Mouse (Mus musculus): ENCODE measurements around the gene Fam45a.
"Not testable (repeated sequence)": the region's sequence is repeated elsewhere in the genome, so short reads cannot be mapped to it uniquely, and the experiment has no call there.

The Fam45a gene

GRCm38 (mm10) chr19:60845731-60846130 is 34.3 kb downstream of the Fam45a start:
- no peak for DNase-seq (ENCODE audit: low read depth, low spot score)

- DNase-seq (ENCODE audit: low read depth, low spot score), result peak; percentile 93
Measured at GRCm38 (mm10) chr19:60860868-60861700, 49.7 kb downstream of the Fam45a start, which contains the start of gene Sfxn4. TSS of gene Sfxn4 (minus strand) at chr19:60861479.

- DNase-seq (ENCODE audit: low read depth, low spot score), result not testable (repeated sequence)
Measured at GRCm38 (mm10) chr19:60866169-60866568, 54.8 kb downstream of the Fam45a start.

- no peak for DNase-seq (ENCODE audit: low read depth, low spot score)
Measured at GRCm38 (mm10) chr19:60870489-60870888, 59.1 kb downstream of the Fam45a start.

GRCm38 (mm10) chr19:60871366-60871765 is 60.0 kb downstream of the Fam45a start:
- no peak for DNase-seq (ENCODE audit: low read depth, low spot score)

- DNase-seq (ENCODE audit: low read depth, low spot score), result no peak
Measured at GRCm38 (mm10) chr19:60872272-60872671, 60.9 kb downstream of the Fam45a start.

GRCm38 (mm10) chr19:60873501-60873900 is 62.1 kb downstream of the Fam45a start:
- DNase-seq (ENCODE audit: low read depth, low spot score), result peak; percentile 25

GRCm38 (mm10) chr19:60874064-60874694 is 62.8 kb downstream of the Fam45a start, which contains the start of gene Prdx3:
TSS of gene Prdx3 (minus strand) at chr19:60874556.
- peak; percentile 95 for DNase-seq (ENCODE audit: low read depth, low spot score)

GRCm38 (mm10) chr19:60883129-60883528 is 71.7 kb downstream of the Fam45a start:
- DNase-seq (ENCODE audit: low read depth, low spot score), result no peak

Data from skeletal muscle tissue, adult 2 months (tissue).